In genomic region chr5:33033121-33033520, GRCm38 (mm10) we compare ENCODE assay signal across 8 mouse cellular contexts. TPM values are rescaled to one million over a fixed set of nuclear protein-coding genes. Genes with fewer than 3 reads are reported as not detected.
A peak's percentile ranks its signal among the peaks of the same experiment; 100 is the strongest.
DNase-seq lines count a peak whose midpoint lies in the region; ATAC-seq and TF ChIP-seq lines count a peak whose summit lies in the region.

No protein-coding gene starts in this region.

- DNase-seq in testis, postnatal 14 days (ENCODE audit: low spot score): peak; percentile 54

- H3K36me3 ChIP-seq in heart, embryonic 13.5 days: peaks cover 11% of the 10 kb centered on the region
- H3K36me3 ChIP-seq in kidney, embryonic 16.5 days (ENCODE audit: insufficient read depth, low read length): peaks cover 5% of the 10 kb centered on the region; the same call in 1 of the 2 replicates
- H3K36me3 ChIP-seq in liver, embryonic 15.5 days (replicated peaks): peaks cover 15% of the 10 kb centered on the region
- H3K36me3 ChIP-seq in neural tube, embryonic 14.5 days (ENCODE audit: control insufficient read depth, insufficient read depth, low read length): no peaks in the 10 kb centered on the region

- H3K27ac ChIP-seq in bone marrow macrophage, adult 2 months (ENCODE audit: insufficient read depth, low read depth, low read length): no peak overlapping the region
- H3K27ac ChIP-seq in heart, embryonic 13.5 days (replicated peaks): no peak overlapping the region
- no peak overlapping the region for H3K27ac ChIP-seq in kidney, embryonic 16.5 days (ENCODE audit: low read length)
- peak overlapping the region; percentile 72 for H3K27ac ChIP-seq in liver, embryonic 15.5 days (replicated peaks)
- no peak overlapping the region for H3K27ac ChIP-seq in neural tube, embryonic 14.5 days (ENCODE audit: low read depth, low read length)

- no peaks in the 10 kb centered on the region for H3K4me1 ChIP-seq in bone marrow macrophage, adult 2 months (ENCODE audit: control insufficient read depth, insufficient read depth, low read length)
- peaks cover 24% of the 10 kb centered on the region for H3K4me1 ChIP-seq in heart, embryonic 13.5 days
- no peaks in the 10 kb centered on the region for H3K4me1 ChIP-seq in kidney, embryonic 16.5 days (ENCODE audit: insufficient read depth, low read length)
- peaks cover 39% of the 10 kb centered on the region for H3K4me1 ChIP-seq in liver, embryonic 15.5 days (replicated peaks)
- peaks cover 13% of the 10 kb centered on the region for H3K4me1 ChIP-seq in neural tube, embryonic 14.5 days (ENCODE audit: control insufficient read depth, insufficient read depth, low read length)

- H3K9ac ChIP-seq in heart, embryonic 13.5 days: no peak overlapping the region
- no peak overlapping the region for H3K9ac ChIP-seq in kidney, embryonic 16.5 days (replicated peaks; ENCODE audit: low read length)
- H3K9ac ChIP-seq in liver, embryonic 15.5 days: no peak overlapping the region
- no peak overlapping the region for H3K9ac ChIP-seq in neural tube, embryonic 14.5 days (replicated peaks; ENCODE audit: low read depth, low read length)

- no peak overlapping the region for H3K4me3 ChIP-seq in bone marrow macrophage, adult 2 months (ENCODE audit: insufficient read depth, low read length)
- H3K4me3 ChIP-seq in heart, embryonic 13.5 days: no peak overlapping the region
- no peak overlapping the region for H3K4me3 ChIP-seq in kidney, embryonic 16.5 days (ENCODE audit: low read length)
- no peak overlapping the region for H3K4me3 ChIP-seq in liver, embryonic 15.5 days (replicated peaks)
- no peak overlapping the region for H3K4me3 ChIP-seq in neural tube, embryonic 14.5 days (ENCODE audit: low read depth, low read length)

- TF ChIP-seq POLR2A in bone marrow macrophage, adult 2 months (IDR thresholded peaks at IDR 0.05; ENCODE audit: borderline replicate concordance, low read depth, low read length): no peak

- no peak overlapping the region for H3K4me2 ChIP-seq in heart, embryonic 13.5 days
- no peak overlapping the region for H3K4me2 ChIP-seq in kidney, embryonic 16.5 days (replicated peaks; ENCODE audit: low read depth, low read length)
- H3K4me2 ChIP-seq in liver, embryonic 15.5 days: peak overlapping the region; percentile 38
- no peak overlapping the region for H3K4me2 ChIP-seq in neural tube, embryonic 14.5 days (ENCODE audit: low read depth, low read length)

- no peaks in the 10 kb centered on the region for H3K27me3 ChIP-seq in heart, embryonic 13.5 days (replicated peaks)
- H3K27me3 ChIP-seq in kidney, embryonic 16.5 days (ENCODE audit: insufficient read depth, low read length): no peaks in the 10 kb centered on the region
- H3K27me3 ChIP-seq in liver, embryonic 15.5 days: no peaks in the 10 kb centered on the region
- H3K27me3 ChIP-seq in neural tube, embryonic 14.5 days (ENCODE audit: control insufficient read depth, insufficient read depth, low read length): no peaks in the 10 kb centered on the region

- peak; percentile 77 for TF ChIP-seq CTCF in bone marrow macrophage, adult 2 months (IDR thresholded peaks at IDR 0.05; ENCODE audit: low read depth, low read length)

- no peaks in the 10 kb centered on the region for H3K9me3 ChIP-seq in heart, embryonic 13.5 days
- H3K9me3 ChIP-seq in kidney, embryonic 16.5 days (ENCODE audit: low read length): no peaks in the 10 kb centered on the region
- H3K9me3 ChIP-seq in liver, embryonic 15.5 days (replicated peaks): no peaks in the 10 kb centered on the region
- no peaks in the 10 kb centered on the region for H3K9me3 ChIP-seq in neural tube, embryonic 14.5 days (ENCODE audit: control insufficient read depth, low read length)

- WGBS in heart, embryonic 13.5 days: 2% methylated on average over 4 of the region's 4 CpGs
- under 1% methylated on average over 4 of the region's 4 CpGs for WGBS in kidney, embryonic 16.5 days
- WGBS in liver, embryonic 15.5 days (ENCODE audit: insufficient replicate concordance): under 1% methylated on average over 4 of the region's 4 CpGs
- 0% methylated on average over 4 of the region's 4 CpGs for WGBS in neural tube, embryonic 14.5 days

- peak; percentile 87 for ATAC-seq in CD4-positive, CD25-positive, alpha-beta regulatory T cell, adult 4 months
- peak; percentile 87 for ATAC-seq in erythroblast, adult 5-6 weeks (replicated peaks; ENCODE audit: low FRiP score, poor library complexity, severe bottlenecking)
- ATAC-seq in heart, embryonic 13.5 days (ENCODE audit: extremely low read depth, insufficient number of reproducible peaks, low FRiP score, low TSS enrichment): peak; percentile 72; the same call in 1 of the 2 replicates
- ATAC-seq in kidney, embryonic 16.5 days (ENCODE audit: low FRiP score, low TSS enrichment): peak; percentile 80; the same call in 1 of the 2 replicates
- peak; percentile 90 for ATAC-seq in liver, embryonic 15.5 days (ENCODE audit: insufficient read depth)
- peak; percentile 80; the same call in 1 of the 2 replicates for ATAC-seq in neural tube, embryonic 14.5 days (ENCODE audit: low read depth)

RNA-seq across cellular contexts. Expression of gene Ywhah, which starts 14.5 kb away (rescaled TPM):
- polyA plus RNA-seq in CD4-positive, CD25-positive, alpha-beta regulatory T cell, adult 4 months (2017; shearing (Covaris generic)): 100 to 1,000 TPM; 192 to 194 TPM
- 452 and 507 TPM in 2 replicates for polyA plus RNA-seq in bone marrow macrophage, adult 2 months (2012; ENCODE audit: insufficient read depth, insufficient read length, missing spikeins)
- total RNA-seq in erythroblast, adult 5-6 weeks (2015; ENCODE audit: low replicate concordance): 91.3 and 122 TPM in 2 replicates
- 74.4 and 102 TPM in 2 replicates for total RNA-seq in erythroblast, adult 5-6 weeks (2017; ENCODE audit: low replicate concordance)
- polyA plus RNA-seq in heart, embryonic 13.5 days (2015; fragmentation: Nextera tagmentation; extraction: Ambion mirVana): 406 and 460 TPM in 2 replicates
- polyA plus RNA-seq in kidney, embryonic 16.5 days (2015; fragmentation: Nextera tagmentation; extraction: Ambion mirVana): 369 and 385 TPM in 2 replicates
- polyA plus RNA-seq in liver, embryonic 15.5 days (2015; fragmentation: Nextera tagmentation; extraction: Ambion mirVana): 195 and 201 TPM in 2 replicates
- 776 and 794 TPM in 2 replicates for polyA plus RNA-seq in neural tube, embryonic 14.5 days (2014; fragmentation: Nextera tagmentation; extraction: Ambion mirVana)
